Mouse (Mus musculus) ovary, adult 18-20 months (tissue): ENCODE data around the gene Hoxb6.

ENCODE experiments used
- DNase-seq: peaks from one replicate; pipeline ENCODE4 v3.0.0; 2022; ENCODE audit warnings: low spot score, mixed read lengths

Hoxb6 gene

GRCm38 (mm10) chr11:96336597-96336996 is 44.3 kb downstream of the Hoxb6 start:
- DNase-seq: no peak

DNA sequence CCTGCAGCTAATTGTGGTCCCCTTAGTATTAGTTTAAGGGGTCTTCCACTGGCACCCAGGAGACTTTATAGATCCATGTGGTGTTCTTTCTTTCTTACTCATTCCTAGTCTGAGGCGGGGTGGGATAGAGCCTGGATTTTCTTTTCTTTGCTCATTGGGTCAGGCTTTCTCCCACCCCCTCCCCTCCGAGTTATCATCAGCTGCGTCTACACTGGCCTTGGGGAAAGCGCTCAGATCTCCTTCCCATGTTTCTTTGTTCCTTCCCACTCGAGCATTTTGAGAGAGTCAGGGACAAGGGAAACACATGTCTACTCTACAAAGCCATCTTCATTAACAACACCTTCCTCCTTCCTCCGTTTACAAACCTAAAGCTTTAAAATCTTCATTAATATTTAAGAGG is 44.8 kb downstream of the Hoxb6 start:
- no peak for DNase-seq

- no peak for DNase-seq
These were observed 46.9 kb downstream of the Hoxb6 start for GRCm38 (mm10) chr11:96338957-96339855.

DNA sequence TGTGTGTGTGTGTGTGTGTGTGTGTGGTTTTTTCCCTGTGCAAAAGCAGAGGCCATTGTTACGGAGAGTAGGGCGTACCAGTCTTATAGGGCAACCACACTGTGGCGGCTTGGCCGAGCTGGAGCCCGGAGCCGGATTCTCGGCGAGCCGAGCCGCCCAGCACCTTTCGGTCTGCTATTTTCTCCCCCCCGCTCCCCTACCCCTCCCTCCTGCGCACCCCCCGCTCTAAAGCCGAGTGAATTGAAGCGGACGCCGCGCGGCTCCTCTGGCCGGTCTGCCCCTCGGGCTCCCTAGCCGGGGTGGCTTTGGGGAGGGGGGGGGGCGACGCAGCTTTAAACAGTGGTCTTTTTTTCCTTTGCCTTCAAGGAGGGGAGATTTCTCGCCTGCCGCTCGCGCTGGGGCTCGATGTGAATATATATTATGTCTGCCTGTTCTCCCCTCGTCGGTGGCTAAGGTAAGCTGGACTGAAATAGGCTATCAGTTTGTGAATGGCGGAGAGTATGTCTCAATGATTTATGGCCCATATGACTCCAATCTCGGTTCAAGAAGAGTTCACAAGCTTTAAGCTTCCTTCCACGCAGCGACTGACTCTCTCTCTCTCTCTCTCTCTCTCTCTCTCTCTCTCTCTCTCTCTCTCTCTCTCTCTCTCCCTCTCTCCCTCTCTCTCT is 48.6 kb downstream of the Hoxb6 start:
- DNase-seq: no peak

GRCm38 (mm10) chr11:96341701-96342575 is 49.7 kb downstream of the Hoxb6 start:
- DNase-seq: no peak

DNA sequence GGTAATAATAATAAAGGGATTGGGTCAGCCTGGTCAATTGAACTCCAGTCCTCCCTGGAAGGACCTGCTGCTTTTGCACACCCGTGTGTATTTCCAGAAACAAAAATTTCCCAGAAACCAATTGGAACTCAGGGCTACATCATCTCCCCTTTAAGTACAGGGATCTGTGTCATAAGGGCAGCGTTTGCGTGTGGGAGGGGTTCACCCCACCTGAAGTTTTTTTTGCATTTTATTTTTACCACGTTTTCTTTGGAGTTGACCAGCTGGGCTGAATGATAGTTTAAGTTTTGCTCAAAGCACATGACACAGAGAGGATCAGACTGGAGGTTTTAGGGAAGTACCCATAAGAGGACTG is 50.3 kb downstream of the Hoxb6 start:
- DNase-seq: no peak

GRCm38 (mm10) chr11:96343206-96343745 is 51.0 kb downstream of the Hoxb6 start:
- DNase-seq: no peak

- DNase-seq: no peak
These were observed 52.0 kb downstream of the Hoxb6 start for GRCm38 (mm10) chr11:96344061-96344877.

- DNase-seq: no peak
These were observed 52.5 kb downstream of the Hoxb6 start for GRCm38 (mm10) chr11:96344878-96345159.

DNA sequence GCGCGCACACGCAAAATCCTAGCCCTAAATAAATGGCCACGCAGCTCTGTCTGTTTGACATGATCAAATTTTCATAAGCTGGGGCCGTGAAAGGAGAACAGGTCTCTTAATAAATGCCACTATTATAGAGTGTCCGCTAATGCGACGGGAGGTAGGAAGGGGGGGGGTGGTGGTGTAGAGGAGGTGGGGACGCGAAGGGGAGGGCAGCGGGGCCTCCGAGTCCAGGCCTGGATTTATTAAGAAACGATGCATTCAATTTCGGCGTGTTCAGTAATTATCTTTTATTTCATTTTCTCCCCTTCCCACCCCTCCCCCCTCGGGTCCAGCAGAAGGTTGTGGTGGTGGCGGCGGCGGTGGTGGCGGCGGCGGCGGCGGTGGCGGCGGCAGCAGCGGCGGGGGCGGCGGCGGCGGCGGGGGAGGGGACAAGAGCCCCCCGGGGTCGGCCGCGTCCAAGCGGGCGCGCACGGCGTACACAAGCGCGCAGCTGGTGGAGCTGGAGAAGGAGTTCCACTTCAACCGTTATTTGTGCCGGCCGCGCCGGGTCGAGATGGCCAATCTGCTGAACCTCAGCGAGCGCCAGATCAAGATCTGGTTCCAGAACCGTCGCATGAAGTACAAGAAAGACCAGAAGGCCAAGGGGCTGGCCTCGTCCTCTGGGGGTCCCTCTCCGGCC is 53.1 kb downstream of the Hoxb6 start:
- DNase-seq: no peak

- no peak for DNase-seq
These were observed 53.9 kb downstream of the Hoxb6 start for GRCm38 (mm10) chr11:96345893-96346806.

DNA sequence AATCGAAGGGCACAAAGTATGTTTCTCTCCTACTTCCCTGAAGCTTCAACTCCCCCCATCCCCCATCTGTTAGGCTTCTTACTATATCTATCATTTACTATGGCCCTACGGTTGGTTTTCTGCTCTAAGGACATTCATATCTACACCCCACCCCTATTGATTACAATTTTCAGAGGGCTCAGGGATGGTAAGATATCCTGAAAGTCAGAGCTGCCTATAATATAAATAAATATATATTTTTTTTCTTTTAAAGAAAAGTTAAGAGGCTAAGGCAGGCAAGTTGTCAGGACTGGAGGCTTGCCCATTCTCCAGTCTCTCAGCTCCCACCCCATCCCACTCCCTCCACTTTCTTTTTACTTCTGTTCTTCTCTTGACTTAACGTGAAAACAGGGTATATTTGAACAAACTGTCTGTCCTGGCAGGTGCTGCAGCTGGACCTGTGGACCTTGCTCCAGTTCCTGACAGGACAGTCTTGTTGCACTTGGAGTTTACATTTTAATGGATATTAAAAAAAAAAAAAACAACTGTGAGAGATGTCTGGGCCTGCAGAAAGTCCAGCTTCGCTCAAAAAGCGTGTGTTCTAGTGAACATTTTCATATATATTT is 54.7 kb downstream of the Hoxb6 start:
- no peak for DNase-seq

- no peak for DNase-seq
These were observed 55.4 kb downstream of the Hoxb6 start for GRCm38 (mm10) chr11:96347717-96348116.

DNA sequence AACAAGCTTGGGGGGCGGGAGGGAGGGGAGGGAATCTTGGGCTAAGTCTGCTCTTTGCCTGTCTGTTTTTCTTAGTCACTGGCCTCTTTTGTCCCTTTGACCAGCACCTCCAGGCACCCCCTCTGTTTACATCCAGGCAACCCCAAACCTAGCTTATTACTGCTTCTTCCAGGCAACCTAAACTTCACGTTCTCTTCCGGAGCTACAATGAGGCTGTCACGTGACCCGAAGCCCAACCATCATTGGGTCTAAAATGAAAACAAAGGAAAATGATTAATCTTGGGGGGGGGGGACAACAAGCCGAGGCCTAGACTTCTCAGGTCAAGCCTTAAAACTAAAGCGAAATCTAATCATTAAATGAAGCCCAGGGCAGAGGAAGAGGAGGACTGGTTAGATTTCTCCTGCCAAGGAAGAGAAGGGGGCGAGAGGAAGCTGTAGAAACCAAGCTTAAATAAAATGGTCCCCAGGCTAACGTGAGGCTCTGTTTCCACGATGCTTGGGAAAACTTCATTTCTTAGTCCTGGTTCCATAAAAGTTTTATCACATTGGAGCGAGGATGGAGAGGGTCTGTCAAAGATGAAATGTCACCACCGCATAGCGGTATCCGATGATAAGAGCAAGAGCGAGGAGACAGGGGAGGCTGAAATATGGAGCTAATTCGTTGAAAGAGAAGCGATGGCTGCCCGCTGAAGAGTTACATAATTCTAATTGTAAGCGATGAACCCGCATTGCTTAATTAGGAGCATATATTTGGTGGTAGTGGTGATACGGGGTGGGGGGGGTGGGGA is 56.1 kb downstream of the Hoxb6 start:
- no peak for DNase-seq

DNA sequence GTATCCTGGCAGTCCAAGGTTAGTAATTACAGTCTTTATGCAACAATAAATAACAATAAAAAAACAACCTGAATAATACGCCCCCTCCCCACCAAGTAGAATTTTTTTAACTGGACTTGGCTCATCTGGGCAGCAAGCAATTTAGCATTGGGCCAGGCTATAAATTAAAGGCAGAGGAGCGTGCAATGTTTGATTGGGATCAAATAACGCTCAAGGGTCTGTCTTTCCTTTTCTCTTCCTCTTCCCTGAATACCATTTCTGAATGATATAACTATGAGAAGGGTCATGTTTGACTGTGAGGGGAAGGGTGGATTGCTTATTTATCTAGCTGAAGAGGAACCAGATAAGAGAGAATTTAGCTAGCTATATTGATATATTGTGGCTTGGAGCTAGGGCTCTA is 56.7 kb downstream of the Hoxb6 start:
- no peak for DNase-seq

DNA sequence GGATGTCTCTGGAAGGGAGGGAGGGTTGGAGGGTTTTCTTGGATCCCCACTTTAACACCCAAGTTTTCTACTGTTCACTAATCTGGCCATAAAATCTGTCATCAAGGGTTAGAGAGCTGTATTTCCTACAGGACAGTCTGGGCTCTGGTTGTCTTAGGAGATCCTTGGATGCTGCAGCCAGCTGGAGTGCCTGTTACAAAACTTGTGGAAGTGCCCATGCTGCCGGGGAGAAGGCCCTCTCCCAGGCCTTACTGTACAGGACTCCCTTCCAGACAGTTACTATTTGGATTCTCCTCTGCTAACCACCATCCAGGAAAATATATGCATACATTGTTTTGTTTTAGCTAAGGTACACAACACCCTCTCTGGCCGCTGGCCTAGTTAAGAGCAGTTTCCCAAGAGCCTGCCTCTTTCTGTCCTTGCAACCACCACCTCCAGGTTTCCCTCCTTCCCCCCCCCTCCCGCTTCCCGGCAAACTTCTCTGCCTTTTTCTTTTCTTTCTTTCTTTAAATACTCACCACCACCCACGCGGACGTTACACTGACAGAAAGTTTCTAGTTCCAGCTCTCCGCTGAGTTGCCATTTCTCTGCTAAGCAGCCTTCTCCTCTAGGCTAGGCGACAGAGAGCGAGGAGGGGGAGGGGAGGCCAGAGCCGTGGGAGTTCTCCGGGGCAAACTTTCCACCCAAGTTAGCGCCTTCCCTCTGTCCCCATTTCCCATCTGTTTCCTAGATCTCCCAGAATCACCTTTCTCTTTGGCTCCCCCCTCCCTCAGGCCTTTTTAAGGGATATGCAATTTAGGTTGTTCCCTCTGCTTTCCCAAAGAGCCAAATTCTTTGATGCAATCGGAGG is 57.4 kb downstream of the Hoxb6 start:
- DNase-seq: no peak

GRCm38 (mm10) chr11:96350341-96350624 is 58.0 kb downstream of the Hoxb6 start, which contains the start of gene Hoxb2:
Hoxb2 (plus strand) TSS chr11:96350525.
- no peak for DNase-seq

DNA sequence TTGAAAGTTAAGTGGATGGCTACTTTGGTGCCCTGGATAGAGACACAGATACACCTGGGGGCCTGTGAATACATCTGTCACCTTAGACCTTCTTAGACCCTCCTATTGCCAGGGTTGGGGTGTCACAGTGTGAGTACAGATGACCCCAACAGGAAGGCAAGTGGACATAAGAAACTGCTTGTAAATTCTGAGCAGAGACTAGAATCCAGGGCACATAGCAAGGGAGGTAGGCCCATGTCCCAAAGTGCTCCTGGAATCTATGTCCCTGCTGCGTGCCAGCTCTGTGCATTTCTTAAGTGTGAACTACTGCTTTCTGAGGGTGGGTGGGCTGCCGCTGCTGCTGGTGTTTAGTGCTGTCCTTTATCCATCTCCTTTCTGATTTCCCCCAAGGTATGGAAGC is 58.5 kb downstream of the Hoxb6 start:
- DNase-seq: no peak
